Mouse (Mus musculus) gastrocnemius, postnatal 10 days (tissue): ENCODE data around the gene Nsg1. TPM values are rescaled to one million over a fixed set of nuclear protein-coding genes. Genes with fewer than 3 reads are reported as not detected.

Experiments
- DNase-seq: peaks from one replicate; pipeline ENCODE4 v3.0.0; 2021; ENCODE audit warnings: mixed read lengths
- total RNA-seq, 2 experiments: library from RNA; stranded (reverse); gene quantifications; 2 replicates each; pipeline ENCODE4 v1.2.3; 2021

Nsg1 gene
- total RNA-seq, 2 experiments from 2014 or later = 12.9 to 15.4 TPM

DNA sequence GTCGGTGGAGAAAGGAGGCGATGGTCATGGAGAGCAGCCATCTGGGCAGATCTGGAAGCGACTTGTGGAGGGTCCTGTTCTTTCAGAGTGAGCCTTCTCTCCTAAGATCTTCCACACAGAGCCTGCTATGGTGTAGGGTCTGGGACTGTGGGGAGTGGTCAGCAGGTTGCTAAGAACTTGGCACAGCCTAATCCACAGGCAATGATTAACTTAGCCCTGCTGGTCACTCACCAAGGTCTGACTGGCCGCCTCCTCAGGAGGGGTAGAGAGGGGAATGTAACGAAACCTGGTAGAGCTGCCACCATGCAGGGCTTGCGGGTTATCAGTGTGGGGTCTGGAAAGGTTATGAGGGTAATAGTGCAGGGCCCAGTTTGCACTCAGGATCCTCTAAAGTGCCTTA lies 18.8 kb downstream of the Nsg1 start:
- no peak for DNase-seq

DNA sequence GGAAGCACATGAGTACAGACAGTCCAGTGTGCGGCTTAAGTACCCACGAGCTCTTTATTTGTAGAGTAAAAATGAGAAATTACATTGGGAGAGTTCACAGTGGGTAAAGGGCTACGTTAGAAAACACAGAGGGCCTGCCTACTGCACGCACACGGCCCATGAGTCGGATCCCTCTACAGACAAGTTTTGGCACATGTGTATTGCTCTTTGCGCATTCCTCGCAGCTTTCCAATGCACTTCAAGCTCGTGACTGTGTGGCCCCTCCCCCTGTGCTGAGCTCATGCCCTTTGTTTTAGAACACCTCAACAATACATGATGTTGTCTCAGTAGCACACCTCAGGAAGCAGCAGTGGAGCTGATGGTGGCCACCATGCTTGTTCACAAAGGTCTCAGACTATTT lies 22.5 kb downstream of the Nsg1 start:
- no peak for DNase-seq

DNA sequence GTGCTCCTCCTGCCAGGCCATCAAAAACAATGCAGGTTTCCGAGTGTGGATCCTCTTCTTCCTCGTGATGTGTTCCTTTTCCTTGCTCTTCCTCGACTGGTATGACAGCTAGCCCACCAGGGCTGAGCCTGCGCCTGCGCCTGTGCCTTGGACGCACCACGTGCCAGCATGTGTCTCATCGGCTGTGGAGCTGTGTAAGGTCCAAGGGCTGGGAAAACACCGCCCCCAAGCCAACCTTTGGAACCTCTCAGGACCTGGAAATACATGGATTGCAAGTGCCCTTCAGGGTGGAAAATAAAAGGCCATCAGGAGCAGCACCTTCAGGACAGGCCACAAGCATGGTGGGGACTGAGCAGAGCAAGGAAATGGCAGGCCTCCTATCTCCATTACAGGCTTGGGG lies 23.5 kb downstream of the Nsg1 start:
- no peak for DNase-seq

DNA sequence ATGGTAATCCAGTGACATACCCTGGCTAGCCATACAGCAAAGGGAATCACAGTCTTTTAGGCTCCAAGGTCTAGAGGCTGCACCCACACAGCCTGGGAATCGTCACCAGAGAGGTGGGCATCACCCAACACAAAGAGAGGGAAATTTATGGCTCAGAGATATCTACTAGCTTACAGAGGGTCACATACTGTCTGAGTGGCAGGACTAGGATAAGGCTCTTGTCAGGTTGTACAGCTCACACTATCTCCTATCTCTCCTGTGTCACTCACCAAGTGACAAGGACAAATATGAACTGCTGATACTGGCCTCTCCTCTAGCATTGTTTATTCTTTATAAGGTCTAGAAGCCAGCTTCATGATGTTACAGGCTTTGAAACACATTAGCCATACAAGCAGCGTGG lies 30.4 kb downstream of the Nsg1 start:
- DNase-seq = no peak

DNA sequence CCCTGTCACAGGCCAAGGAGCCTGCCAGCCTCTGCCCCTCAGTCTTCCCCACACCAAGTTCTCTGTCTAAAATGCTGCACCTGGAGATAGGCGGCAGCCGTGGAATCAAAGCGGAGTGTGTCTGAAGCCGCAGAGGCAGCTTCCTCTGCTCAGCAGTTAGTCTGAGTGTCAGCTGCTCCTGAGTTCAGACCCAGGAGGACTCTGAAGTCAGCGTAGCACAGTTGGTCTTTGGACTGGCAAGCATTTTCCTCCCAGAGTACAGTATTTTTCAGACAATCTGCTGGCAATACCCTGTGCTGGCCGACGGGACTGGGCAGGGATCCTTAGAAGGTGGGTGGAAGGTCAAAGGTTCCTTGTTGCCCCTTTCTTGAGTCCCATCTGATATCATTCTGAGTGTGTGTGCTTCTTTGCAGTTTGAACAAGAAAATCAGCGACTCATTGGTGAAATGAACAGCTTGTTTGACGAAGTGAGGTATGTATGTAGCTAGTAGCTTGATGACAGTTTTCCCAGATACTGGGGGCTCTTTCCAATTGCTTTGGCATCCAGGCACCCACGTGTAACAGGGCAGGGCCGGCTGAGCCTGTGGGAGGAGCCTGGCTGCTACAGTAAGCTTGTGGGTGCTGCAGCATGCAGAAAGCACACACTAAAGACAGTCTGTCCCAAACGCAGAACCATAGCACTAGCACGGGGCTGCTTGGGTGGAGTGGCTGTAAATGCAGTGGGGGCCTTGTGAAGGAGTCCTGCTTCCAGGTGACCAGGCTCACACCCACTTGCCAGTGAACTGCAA lies 33.0 kb downstream of the Nsg1 start:
- no peak for DNase-seq

DNA sequence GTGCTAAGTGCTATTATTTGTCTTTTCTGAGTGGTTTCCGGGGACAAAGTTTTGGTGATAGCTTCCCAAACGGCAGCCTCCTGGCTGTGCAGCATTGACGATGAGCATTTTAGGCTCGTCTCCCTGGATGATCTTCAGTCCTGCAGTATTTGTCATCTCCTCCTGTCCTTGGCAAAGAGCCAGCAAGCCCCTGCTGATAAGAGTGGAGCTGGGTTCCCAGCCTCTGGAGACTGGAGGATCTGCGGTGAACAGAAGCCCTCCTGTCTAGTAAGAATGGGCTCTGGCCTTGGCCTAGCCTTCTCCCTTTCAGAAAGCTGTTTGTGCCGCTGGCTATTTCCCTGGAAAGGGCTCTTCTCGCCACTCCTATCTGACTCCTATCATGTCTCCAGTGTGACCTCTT lies 38.0 kb downstream of the Nsg1 start:
- DNase-seq = no peak

DNA sequence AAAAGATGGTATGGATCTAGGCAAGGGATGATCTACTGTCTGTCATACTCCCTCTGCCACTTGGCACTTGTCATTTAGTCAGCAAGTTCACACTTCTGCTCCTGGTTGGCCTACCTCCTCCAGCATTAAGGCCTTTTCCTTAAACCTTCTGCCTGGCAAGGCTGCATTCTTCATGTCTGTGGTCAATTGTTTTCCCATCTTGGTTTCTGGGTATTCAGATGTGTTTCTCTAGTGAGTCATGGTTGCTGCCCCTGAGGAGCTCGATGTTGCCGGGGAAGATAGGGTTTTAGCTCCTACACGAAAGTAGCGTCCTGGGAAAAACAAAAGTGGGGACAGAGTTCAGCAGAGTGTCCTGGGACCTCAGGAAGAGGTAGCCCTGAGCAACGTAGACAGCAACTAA lies 40.4 kb downstream of the Nsg1 start:
- no peak for DNase-seq

DNA sequence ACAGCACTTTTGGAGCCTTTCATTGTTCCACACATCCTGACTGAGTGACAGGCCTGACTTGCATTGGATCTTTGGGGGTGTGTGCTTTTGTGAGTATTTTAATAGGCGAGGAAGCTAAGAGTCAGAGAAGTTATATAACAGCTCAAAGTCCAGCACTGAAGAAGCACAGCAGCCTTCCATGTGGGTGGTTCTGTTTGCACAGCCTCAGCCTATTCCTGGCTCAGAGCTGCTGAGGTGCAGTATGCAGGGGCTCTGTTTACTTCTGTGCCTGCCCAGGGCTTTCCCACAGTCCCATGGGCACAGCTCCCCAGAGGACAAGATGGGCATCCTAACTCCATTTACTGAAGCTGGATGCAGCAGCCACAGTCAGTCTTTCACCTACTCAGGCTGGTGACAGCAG lies 42.7 kb downstream of the Nsg1 start:
- DNase-seq = no peak

DNA sequence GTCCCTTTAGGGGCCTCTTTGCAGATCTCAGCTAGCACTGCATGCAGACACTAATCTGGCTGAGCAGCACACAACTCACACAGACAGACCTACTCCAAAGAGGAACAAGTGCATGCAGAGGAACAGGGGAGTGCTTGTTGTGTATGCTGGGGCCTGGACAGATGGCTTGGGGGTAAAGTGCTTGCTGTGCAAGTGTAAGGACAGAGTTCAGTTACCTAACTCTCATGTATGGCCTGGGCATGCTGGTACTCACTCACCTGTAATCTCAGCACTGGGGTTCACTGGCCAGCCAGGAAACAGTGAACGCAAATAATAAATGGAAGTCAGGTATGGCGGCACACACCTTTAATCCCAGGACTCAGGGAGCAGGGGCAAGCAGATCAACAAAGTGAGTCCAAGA lies 45.2 kb downstream of the Nsg1 start:
- no peak for DNase-seq

DNA sequence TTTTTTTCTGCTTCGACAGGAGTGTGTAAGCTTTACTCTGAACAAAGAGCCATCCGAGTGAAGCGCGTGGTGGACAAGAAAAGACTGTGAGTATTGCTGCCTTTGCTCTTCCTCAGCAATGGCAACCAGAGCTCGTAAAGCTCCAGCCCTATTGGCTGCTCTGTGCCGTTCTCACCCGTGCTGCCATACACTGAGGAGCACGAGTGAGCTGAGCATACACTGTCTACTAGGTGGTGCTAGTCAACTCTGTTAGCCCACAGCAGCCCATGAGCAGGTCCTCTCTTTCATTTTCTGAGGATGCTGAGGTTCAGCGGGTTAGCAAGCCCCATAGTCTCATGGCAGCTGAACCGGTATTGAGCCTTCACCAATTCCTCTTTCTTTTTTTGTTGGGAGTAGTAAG lies 52.9 kb downstream of the Nsg1 start:
- no peak for DNase-seq

DNA sequence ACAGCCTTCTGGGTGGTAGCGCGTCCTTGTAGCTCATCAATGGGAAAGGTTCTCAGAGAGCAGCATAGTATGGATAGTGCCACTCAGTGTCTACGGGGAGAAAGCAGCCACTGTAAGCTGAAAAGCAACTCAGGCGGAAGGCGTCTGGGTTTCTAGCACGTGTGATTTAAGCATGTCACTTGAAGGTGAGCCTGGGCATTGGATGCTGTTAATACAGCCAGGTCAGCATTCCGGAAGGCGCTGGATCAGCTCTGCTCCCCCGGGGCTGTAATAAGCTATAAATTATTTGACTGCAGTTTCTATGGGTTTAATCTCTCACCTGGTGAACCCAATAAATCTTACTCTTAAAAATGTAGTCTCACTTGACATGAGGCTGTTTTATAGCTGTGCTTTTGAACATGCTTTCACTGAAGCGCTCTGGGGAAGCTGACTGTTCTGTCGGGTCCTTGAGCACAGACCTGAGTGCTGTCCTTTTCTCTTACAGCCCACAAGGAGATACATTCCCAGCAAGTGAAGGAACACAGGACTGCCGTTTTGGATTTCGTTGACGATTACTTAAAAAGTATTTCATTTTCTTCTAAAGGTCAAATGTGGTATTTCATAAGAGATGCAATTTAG lies 53.5 kb downstream of the Nsg1 start:
- DNase-seq = no peak

DNA sequence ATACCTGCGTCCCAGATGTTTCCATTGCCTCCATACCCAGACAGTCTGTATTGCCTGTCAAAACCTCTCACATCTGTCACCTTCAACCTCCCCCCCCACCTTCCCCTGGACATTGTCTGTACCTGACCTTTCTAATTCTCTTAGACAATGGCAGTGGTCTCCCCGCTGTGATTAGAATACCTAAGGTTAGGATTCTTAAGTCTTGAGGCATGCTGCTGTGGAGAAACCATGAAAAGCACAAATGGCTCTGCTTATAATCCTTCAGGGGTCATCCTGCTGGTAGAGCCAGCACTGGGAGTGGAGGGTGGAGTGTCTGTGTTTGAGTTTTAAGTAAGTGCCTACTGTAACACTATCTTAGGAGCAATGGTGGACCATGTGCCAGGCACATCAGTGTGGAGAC lies 56.8 kb downstream of the Nsg1 start:
- DNase-seq = no peak

DNA sequence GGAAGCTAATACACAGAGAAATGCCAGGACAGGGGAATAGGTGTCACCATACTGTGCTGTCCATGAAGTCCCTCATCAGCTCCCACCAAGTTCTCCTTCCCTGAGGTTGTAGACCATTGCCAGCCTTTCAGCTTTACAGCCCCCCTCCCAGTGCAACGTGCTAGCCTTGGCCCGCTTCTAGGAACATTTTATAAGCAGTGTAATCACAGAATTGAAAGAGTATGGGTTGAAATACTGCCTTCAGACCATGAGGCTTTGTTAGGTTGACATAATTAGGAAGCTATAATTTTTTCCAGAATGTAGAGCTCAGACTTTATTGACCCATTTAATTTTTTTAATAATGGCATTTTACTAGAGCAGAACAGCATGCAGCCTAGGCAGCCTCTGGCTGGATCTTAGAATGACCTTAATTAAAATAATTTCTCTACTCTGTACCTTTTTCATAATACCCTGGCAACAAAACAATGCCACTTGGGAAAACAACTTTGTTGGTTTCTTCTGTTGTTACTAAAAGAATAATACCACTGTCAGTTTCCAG lies 60.5 kb downstream of the Nsg1 start:
- DNase-seq = no peak

DNA sequence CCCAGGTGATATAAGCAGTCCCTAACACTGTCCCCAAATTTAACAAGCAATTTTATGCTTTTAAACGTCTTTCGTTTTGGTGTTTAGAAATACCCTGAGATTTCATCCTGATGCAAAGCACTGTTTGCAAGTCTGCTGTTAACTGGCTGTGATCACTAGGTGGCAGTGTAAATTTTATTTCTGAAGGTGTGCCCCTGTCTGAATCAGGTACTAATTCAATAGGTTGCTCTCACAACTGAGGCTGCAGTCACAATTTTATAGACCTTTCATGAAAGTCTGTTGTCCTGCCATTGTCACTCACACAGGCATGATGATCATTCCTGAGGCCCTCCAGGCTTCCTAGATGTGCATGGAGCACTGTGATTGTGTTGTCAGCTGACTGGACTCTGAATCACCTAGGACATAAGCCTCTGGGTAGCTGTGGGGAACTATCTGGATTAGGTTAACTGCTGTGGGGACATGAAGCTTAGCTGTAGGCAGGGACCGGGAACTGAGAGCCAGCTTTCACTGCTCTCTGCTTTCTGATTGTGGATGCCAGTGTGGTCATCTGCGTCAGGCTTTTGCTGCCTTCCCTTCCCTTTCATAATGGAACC lies 62.1 kb downstream of the Nsg1 start:
- no peak for DNase-seq

DNA sequence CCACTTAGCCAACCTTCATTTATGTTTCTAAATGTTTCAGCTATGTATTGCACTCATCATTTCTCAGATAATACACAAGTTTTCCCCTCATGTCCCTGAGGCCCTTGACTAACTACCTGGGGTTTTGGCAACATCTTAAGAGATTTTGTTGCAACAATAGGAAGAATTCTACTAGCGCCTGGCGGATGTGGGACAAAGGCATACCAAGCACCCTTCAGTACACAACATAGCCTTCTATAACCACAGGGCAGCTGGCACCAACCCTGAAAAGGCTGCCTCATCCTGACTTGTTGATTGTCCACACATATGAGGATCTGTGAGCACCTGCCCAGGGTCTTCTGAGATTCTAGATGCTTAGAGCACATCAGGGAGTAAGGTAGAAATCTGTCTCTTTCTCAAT lies 65.4 kb downstream of the Nsg1 start:
- DNase-seq = no peak

DNA sequence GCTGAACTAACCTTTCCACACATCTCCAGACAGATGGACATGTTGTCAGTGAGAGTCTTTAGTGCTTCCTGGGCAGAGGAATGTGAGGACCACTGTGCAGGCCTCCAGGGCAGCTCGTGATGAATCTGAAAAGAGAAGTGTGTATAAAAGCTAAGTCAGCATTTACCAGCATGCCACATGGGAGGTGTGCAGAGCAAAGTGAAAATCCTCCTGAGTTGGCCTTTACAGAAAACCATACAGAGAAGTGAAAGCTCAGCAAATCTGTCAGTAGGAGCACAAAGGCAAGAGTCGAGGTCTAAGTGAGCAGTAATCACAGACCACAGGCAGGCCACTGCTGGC lies 67.8 kb downstream of the Nsg1 start:
- no peak for DNase-seq

DNA sequence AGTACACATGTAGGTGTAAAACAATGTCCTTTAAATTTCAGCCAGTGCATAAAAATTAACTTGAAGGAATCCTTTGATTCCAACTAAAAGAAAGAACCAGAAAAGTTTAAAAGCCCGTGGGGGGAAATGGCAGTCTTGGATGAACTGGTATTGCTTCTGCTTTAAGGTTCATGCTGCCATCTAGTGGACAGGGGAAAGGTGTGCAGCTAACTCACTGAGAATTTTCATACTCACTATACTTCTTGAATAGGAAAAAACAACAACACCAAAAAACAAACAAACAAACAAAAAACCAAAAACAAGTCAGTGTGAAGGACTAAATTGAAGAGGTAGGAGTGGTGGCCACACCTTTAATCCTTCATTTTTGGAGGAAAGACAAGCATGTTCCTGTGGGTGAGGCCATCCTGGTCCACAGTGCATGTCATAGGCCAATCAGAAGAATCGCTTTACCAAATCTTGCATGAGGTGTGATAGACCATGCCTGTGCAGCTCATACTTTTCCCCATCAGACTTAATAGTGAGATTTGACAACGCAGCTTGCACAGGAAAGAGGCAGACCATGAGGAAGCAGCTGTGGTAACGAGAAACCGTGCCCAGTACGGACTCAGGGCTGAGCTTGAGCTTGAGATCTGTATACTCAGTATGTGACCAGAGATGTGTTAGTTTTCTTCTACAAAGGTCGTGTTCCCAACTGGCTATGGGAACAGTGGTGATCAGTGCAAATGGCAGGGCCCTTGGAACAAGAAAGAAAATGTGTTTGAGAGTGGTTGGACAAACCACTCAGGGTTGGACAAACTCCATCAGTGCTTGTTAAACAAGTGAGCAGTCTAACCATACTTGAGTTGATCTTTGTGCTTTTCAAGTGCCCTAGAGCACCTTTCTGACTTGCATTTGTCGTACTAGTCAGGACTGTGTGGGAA lies 68.4 kb downstream of the Nsg1 start:
- DNase-seq = no peak

DNA sequence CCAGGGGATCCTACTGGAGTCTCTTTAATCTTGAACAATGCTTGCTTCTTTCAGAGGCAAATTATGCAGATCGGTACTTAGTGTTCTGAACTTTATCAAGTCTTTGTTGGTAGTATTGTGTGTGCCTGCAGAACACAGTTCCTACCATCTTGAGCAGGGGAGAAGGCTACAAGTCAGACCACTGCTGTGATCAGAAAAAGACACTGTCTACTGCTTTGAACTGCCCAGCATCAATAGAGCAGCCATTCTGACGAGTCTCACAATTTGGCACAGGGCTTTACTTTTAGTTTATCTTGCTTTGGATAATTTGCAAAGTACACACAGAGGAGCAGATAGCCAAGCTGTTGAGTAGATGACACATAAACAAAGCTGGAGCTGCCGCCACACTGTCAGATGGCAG lies 69.1 kb downstream of the Nsg1 start:
- no peak for DNase-seq

DNA sequence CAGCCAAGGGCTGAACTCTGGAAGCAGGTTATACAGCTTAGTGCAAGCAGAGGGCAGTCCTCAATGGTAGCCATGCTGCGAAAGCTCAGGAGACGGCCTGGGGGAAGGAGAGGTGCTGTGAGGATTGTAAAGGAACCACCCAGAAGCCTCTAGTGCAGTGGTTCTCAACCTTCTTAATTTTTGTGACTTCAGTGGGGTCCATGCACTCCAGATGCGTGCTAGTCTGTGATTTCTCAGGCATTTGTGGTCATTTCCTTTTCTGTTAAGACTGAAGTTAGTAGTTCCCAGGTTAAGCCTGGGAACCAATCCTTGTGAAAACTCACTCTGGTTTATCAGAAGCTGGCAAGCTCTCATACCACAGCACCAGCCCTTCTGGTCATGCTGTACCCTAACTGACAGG lies 69.6 kb downstream of the Nsg1 start:
- DNase-seq = no peak
